Mouse (Mus musculus): Measurements from ENCODE around the gene Heatr6.

- TF ChIP-seq ZC3H11A (IDR thresholded peaks at IDR 0.05; ENCODE audit: borderline replicate concordance, low read depth, low read length) (no peak), ZNF384 (IDR thresholded peaks at IDR 0.05; ENCODE audit: low read depth, low read length) (no peak), CHD2 (IDR thresholded peaks at IDR 0.05; ENCODE audit: low read depth, low read length) (no peak), HCFC1 (IDR thresholded peaks at IDR 0.05; ENCODE audit: borderline replicate concordance, insufficient read depth, low read length) (no peak), MAFK (IDR thresholded peaks at IDR 0.05; ENCODE audit: insufficient read depth, low read depth, low read length) (no peak)
Observed at GRCm38 (mm10) chr11:83735881-83736280, 17.6 kb upstream of the Heatr6 start.

Measured in ES-E14 (cell line).